Mouse (Mus musculus) heart, adult 2 months (tissue): Measurements from ENCODE around the gene Ano9. TPM values are rescaled to one million over a fixed set of nuclear protein-coding genes. Genes with fewer than 3 reads are reported as not detected.
A peak's percentile ranks its signal among the peaks of the same experiment; 100 is the strongest.

Experiments
- DNase-seq, 2 experiments: peaks; one replicate each; pipeline ENCODE4 v3.0.0; 2021
- H3K27ac ChIP-seq: fragments of 200-600 bp; 2 replicates; pipeline ENCODE4 v1.8.1; 2022
- H3K27me3 ChIP-seq: fragments of 200-500 bp; 2 replicates; pipeline ENCODE4 v1.6.1; 2012; ENCODE audit warnings: mild to moderate bottlenecking, low read length, inconsistent platforms, mixed read lengths; ENCODE audit not compliant: control insufficient read depth, insufficient read depth
- H3K36me3 ChIP-seq: fragments of 200-500 bp; 2 replicates; pipeline ENCODE4 v1.6.1; 2012; ENCODE audit warnings: low read length, inconsistent platforms; ENCODE audit not compliant: control insufficient read depth, insufficient read depth
- H3K4me1 ChIP-seq: fragments of 200-500 bp; 2 replicates; pipeline ENCODE4 v1.6.1; 2011; ENCODE audit warnings: low read length; ENCODE audit not compliant: control insufficient read depth, insufficient read depth
- H3K4me3 ChIP-seq: fragments of 200-600 bp; 2 replicates; pipeline ENCODE4 v1.8.1; 2022
- H3K79me2 ChIP-seq: fragments of 200-500 bp; replicated peaks from 2 replicates; pipeline ENCODE4 v1.6.1; 2012; ENCODE audit warnings: mild to moderate bottlenecking, inconsistent platforms, low read length, moderate library complexity, mixed read lengths; ENCODE audit not compliant: control insufficient read depth, insufficient read depth
- H3K9ac ChIP-seq: fragments of 200-500 bp; 2 replicates; pipeline ENCODE4 v1.6.1; 2012; ENCODE audit warnings: low read depth, mild to moderate bottlenecking, control low read depth, inconsistent platforms, low read length, mixed read lengths
- CTCF ChIP-seq: fragments of 200-600 bp; IDR thresholded peaks from 2 replicates; pipeline ENCODE4 v1.8.1; 2022; ENCODE audit warnings: antibody characterized with exemption, mild to moderate bottlenecking, moderate library complexity
- EP300 ChIP-seq: fragments of 200-500 bp; IDR thresholded peaks from 2 replicates; pipeline ENCODE4 v1.6.1; 2011; ENCODE audit warnings: low read depth, low read length, control low read depth; ENCODE audit not compliant: insufficient read depth
- POLR2A ChIP-seq: fragments of 200-500 bp; IDR thresholded peaks from 2 replicates; pipeline ENCODE4 v1.6.1; 2011; ENCODE audit warnings: mild to moderate bottlenecking, low read depth, low read length, control low read depth; ENCODE audit not compliant: insufficient read depth
- WGBS: fragments of 180-500 bp; shearing (Covaris S2); methylation state at CpG from one replicate; pipeline ENCODE4 v1.1.7; 2018; 5-methylcytosine and 5-hydroxymethylcytosine counted together
- intact Hi-C: fragments of 180-260 bp; cut with DNase I; formaldehyde crosslinking; loops from one replicate; pipeline ENCODE4 v1.15.1; 2025
- polyA plus RNA-seq: library from polyadenylated mRNA; depleted of rRNA; stranded (reverse); fragments of >200 nt; gene quantifications from 2 replicates; pipeline ENCODE4 v1.2.3, GENCODE M21; 2012
- total RNA-seq, 2 experiments: library from RNA; stranded (reverse); gene quantifications; 2 replicates each; pipeline ENCODE4 v1.2.3; 2021

Ano9 gene
- total and polyA plus RNA-seq, 3 experiments, result 0.39 to 0.53 TPM; not detected in 1

DNA sequence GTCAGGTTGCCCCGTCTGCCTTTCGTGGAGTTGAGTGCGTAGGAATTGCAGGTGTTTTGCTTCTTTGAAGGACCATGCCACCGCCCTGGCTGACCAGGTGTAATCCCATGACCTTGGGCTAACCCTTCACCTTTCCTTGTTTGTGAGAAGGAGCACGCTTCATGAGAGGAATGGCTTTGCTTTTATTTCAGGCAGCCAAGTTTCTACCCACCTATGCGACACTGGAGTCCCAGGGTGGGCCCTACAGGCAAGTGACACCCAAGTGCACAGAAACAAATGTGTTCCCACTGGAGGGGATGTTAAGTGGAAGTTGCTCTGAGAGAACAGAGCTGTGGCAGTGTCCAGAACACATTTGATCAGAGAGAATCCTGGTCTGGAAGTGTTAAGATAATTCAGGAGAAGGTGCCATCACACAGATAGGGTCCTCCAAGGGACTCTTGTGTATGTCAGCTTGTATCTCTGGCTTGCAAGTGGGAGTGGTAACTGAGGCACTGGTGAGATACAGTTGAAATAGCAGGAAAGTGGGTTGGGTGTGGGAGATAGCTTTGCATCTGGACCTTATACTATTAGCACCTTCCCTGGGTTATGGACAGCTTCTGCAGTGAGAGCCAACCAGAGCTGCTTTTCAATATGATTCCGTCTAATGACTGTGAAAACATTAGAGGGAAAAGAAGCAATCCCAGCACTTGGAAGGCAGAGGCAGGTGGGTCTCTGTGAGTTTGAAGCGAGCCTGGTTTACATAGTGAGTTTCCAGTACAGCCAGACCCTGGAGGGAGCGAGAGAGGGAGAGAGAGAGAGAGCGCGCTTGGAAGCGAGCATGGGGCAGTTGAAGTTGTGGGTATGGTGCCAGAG lies 14.5 kb upstream of the Ano9 start:
- TF ChIP-seq POLR2A (no peak), CTCF (no peak), EP300 (no peak)
- Histone ChIP-seq H3K4me3 (peak overlapping the region; percentile 100), H3K27ac (no peak overlapping the region), H3K9ac (peak overlapping the region; percentile 96), H3K36me3 (no peaks in the 10 kb centered on the region; the same call in 1 of the 2 replicates), H3K4me1 (peaks cover 6% of the 10 kb centered on the region), H3K79me2 (peaks cover 3% of the 10 kb centered on the region; the same call in 1 of the 2 replicates), H3K27me3 (no peaks in the 10 kb centered on the region)
- no peak for DNase-seq
- intact Hi-C loops, result no loop called here
- 59% methylated on average over 12 of the region's 12 CpGs for WGBS

GRCm38 (mm10) chr7:141131024-141131820 lies 13.6 kb upstream of the Ano9 start:
- intact Hi-C loops, result no loop called here
- H3K79me2 ChIP-seq, result 0 out of 2 replicates have a peak, but pooled peaks cover 3% of the 10 kb centered on the region
- H3K27ac ChIP-seq, result peak overlapping the region; percentile 81
- H3K27me3 ChIP-seq, result no peaks in the 10 kb centered on the region
- WGBS, result under 1% methylated on average over 59 of the region's 59 CpGs
- H3K4me3 ChIP-seq, result peak overlapping the region; percentile 100
- peak overlapping the region; percentile 96 for H3K9ac ChIP-seq
- no peaks in the 10 kb centered on the region for H3K36me3 ChIP-seq
- DNase-seq, result peak; percentile 89 to 92
- peaks cover 6% of the 10 kb centered on the region for H3K4me1 ChIP-seq
- TF ChIP-seq CTCF (no peak), POLR2A (no peak), EP300 (no peak)

DNA sequence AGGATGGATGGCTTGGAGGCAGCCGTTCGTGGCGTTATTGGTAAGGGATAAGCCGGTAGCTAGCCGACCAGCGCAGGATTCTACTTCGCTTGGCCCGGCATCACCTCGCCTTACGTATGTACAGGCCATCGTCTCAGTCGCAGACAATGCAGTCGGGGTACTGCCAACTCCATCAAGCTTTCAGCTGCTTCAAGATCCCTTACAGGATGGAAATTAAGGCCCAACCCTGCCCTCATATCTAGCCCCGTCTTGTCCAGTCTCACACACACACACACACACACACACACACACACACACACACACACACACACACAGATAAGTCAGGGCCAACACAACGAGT lies 5.9 kb upstream of the Ano9 start:
- intact Hi-C loops, result loop anchor here (2.0 kb wide), 1 partner anchor 49 kb away; the partner anchor contains the start of gene Rnh1
- Histone ChIP-seq H3K4me3 (peak overlapping the region; percentile 77), H3K79me2 (no peaks in the 10 kb centered on the region), H3K36me3 (no peaks in the 10 kb centered on the region), H3K9ac (peak overlapping the region; percentile 77), H3K4me1 (peaks cover 3% of the 10 kb centered on the region; the same call in 1 of the 2 replicates), H3K27ac (peak overlapping the region; percentile 85), H3K27me3 (no peaks in the 10 kb centered on the region)
- WGBS, result under 1% methylated on average over 15 of the region's 15 CpGs
- TF ChIP-seq EP300 (no peak), POLR2A (no peak), CTCF (no peak)
- DNase-seq, result no peak

- Histone ChIP-seq H3K79me2 (no peaks in the 10 kb centered on the region), H3K27me3 (no peaks in the 10 kb centered on the region), H3K4me1 (peaks cover 3% of the 10 kb centered on the region; the same call in 1 of the 2 replicates), H3K4me3 (peak overlapping the region; percentile 77), H3K27ac (peak overlapping the region; percentile 85), H3K36me3 (no peaks in the 10 kb centered on the region), H3K9ac (peak overlapping the region; percentile 77)
- intact Hi-C loops, result loop anchor here (1.0 to 2.0 kb wide), 2 partner anchors 27 to 50 kb away; partner anchors contain the start of gene Rnh1
- whole genome bisulfite sequencing, result 1% methylated on average over 29 of the region's 29 CpGs
- TF ChIP-seq EP300 (peak; percentile 24; the same call in 1 of the 2 replicates), CTCF (peak; percentile 45), POLR2A (peak; percentile 86)
- peak; percentile 94 to 96 for DNase-seq
These were observed 5.3 kb upstream of the Ano9 start for GRCm38 (mm10) chr7:141122689-141123516.

DNA sequence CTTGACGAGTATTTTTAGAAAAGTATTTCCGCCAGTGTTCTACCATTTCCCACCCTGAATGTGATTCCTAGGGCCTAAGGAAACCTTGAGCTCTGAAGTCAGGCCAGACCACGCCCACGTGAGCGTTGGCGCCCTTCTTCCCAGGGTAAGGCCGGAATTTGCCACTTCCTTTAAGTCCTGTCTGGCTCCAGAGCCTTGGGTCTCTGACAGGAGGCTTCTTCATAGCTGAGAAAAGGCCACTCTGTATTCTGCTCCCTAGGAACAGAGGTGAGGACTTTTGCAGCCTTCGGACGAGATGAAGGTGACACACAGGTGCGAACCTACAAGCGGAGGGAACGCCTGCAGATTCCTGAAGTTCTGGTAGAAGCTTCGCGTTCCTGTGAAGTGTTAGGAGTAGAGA lies 4.6 kb upstream of the Ano9 start, which contains the start of gene Ptdss2:
Gene Ptdss2, plus strand, starts transcription at position 138 of the 400 bp plus-strand sequence.
- intact Hi-C loops, result loop anchor here (1.0 to 2.0 kb wide), 2 partner anchors 26 to 51 kb away; partner anchors contain the start of gene Rnh1
- DNase-seq, result peak; percentile 56 to 62
- H3K27me3 ChIP-seq, result no peaks in the 10 kb centered on the region
- peak within 1 kb of the TSS; percentile 77 for H3K4me3 ChIP-seq
- H3K9ac ChIP-seq, result peak within 1 kb of the TSS; percentile 77
- H3K79me2 ChIP-seq, result no peaks in the 10 kb centered on the region
- TF ChIP-seq EP300, result no peak
- 0 out of 2 replicates have a peak, but pooled peaks have one; percentile 37 for TF ChIP-seq POLR2A
- H3K36me3 ChIP-seq, result no peaks in the 10 kb centered on the region
- peak within 1 kb of the TSS; percentile 85 for H3K27ac ChIP-seq
- WGBS, result 26% methylated on average over 14 of the region's 14 CpGs
- peaks cover 3% of the 10 kb centered on the region; the same call in 1 of the 2 replicates for H3K4me1 ChIP-seq
